Mouse (Mus musculus) heart, embryonic 10.5 days (tissue): ENCODE results near the gene Bckdha. TPM values are rescaled to one million over a fixed set of nuclear protein-coding genes. Genes with fewer than 3 reads are reported as not detected.

ENCODE experiments used
- DNase-seq: peaks from one replicate; pipeline ENCODE4 v3.0.0-alpha.2; 2017; ENCODE audit warnings: low spot score
- H3K27ac ChIP-seq: fragments of 300-500 bp; sonication (generic); 2 replicates; pipeline ENCODE4 v1.5.1; 2016; ENCODE audit warnings: mild to moderate bottlenecking
- H3K27me3 ChIP-seq: fragments of 300-500 bp; sonication (generic); 2 replicates; pipeline ENCODE4 v1.6.1; 2016; ENCODE audit warnings: mild to moderate bottlenecking; ENCODE audit not compliant: poor library complexity, insufficient read depth, severe bottlenecking
- H3K36me3 ChIP-seq: fragments of 300-500 bp; sonication (generic); 2 replicates; pipeline ENCODE4 v1.6.1; 2016; ENCODE audit warnings: mild to moderate bottlenecking, moderate library complexity
- H3K4me1 ChIP-seq: fragments of 300-500 bp; sonication (generic); 2 replicates; pipeline ENCODE4 v1.6.1; 2016; ENCODE audit warnings: mild to moderate bottlenecking
- H3K4me3 ChIP-seq: fragments of 300-500 bp; sonication (generic); 2 replicates; pipeline ENCODE4 v1.5.1; 2016; ENCODE audit warnings: mild to moderate bottlenecking, moderate library complexity
- H3K9me3 ChIP-seq: fragments of 300-500 bp; sonication (generic); 2 replicates; pipeline ENCODE4 v1.6.1; 2016; ENCODE audit warnings: mild to moderate bottlenecking, moderate library complexity
- WGBS: fragments of 180-500 bp; shearing (Covaris S2); methylation state at CpG from one replicate; pipeline ENCODE4 v1.1.7; 2016; 5-methylcytosine and 5-hydroxymethylcytosine counted together
- polyA plus RNA-seq: library from polyadenylated mRNA; unstranded; fragments of >200 nt; fragmentation: Nextera tagmentation; extraction: Ambion mirVana; gene quantifications from 2 replicates; pipeline ENCODE4 v1.2.1, GENCODE M21; 2016

The Bckdha gene
- polyA plus RNA-seq, 1 experiment from 2014 or later: 51.7 TPM

DNA sequence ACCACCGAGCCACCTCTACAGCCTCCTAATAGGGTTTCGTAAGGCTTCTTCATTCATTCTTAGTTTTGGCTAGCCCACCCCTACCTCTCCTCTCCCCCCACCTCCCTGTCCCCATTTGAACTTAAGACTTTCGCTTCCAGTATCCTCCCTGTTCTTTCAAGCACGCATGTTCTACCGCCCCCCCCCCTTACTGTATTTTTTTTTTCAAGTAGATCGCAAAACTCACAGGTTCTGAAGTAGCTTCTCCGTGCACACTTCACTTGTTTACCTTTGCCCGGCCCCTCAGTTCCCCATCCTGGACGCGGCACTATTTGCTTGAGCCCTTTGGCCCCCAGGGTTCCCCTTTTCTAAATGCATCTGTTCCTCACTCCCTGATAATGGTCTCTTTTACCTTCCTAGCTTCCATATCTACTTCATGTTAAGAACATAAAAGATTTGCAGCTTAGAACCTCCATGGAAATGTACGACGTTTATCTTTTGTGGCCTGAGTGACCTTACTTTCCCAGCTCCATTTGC, 6.5 kb downstream of the Bckdha start:
- no peak for DNase-seq
- no peak overlapping the region for H3K27ac ChIP-seq
- H3K36me3 ChIP-seq: no peaks in the 10 kb centered on the region
- WGBS: 89% methylated on average over 12 of the region's 12 CpGs
- no peaks in the 10 kb centered on the region for H3K27me3 ChIP-seq
- H3K4me3 ChIP-seq: no peak overlapping the region
- H3K4me1 ChIP-seq: 0 out of 2 replicates have a peak, but pooled peaks cover 3% of the 10 kb centered on the region
- no peaks in the 10 kb centered on the region for H3K9me3 ChIP-seq

DNA sequence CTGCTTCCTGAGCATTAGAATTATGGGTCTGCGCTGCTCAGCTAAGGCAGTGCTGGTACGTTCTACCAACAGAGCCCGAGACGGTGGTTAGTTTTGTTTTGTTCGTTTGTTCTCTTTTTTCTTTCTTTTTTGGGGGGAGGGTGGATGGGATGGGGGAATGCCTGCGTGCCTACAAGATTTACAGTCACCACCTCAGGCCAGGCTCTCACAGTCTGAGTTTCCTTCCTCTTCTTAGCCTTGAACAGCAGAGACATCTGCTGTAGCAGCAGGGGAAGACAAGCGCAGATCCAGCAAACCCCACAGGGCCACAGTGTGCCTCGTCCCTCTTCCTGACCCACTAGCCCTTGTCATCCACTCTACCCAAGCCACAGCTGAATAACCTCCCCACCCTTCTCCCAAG, 7.5 kb downstream of the Bckdha start:
- 86% methylated on average over 8 of the region's 8 CpGs for WGBS
- H3K4me1 ChIP-seq: 0 out of 2 replicates have a peak, but pooled peaks cover 3% of the 10 kb centered on the region
- no peaks in the 10 kb centered on the region for H3K27me3 ChIP-seq
- H3K4me3 ChIP-seq: no peak overlapping the region
- H3K9me3 ChIP-seq: no peaks in the 10 kb centered on the region
- H3K27ac ChIP-seq: no peak overlapping the region
- no peak for DNase-seq
- H3K36me3 ChIP-seq: no peaks in the 10 kb centered on the region

DNA sequence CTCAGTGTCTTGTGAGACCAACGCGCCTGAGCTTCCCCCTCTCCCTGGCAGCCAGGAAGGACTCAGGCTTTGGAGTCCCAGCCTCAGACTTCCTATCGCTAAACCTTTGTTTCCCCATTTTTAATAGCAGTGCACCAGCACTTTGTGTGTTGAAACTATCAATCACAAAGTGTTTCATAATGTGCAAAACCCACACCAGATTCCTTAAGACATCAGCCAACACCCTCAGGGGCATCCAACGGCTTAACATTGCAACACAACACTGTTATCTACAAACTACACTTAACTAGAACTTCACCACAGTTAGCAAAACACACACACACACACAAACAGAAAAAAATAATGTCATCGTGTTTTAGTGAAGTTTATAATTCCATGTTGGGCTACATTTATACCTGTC, 8.9 kb downstream of the Bckdha start:
- DNase-seq: no peak
- Histone ChIP-seq H3K36me3 (no peaks in the 10 kb centered on the region), H3K4me3 (no peak overlapping the region), H3K4me1 (0 out of 2 replicates have a peak, but pooled peaks cover 3% of the 10 kb centered on the region), H3K9me3 (no peaks in the 10 kb centered on the region), H3K27me3 (no peaks in the 10 kb centered on the region), H3K27ac (no peak overlapping the region)
- WGBS: 73% methylated on average over 5 of the region's 5 CpGs

DNA sequence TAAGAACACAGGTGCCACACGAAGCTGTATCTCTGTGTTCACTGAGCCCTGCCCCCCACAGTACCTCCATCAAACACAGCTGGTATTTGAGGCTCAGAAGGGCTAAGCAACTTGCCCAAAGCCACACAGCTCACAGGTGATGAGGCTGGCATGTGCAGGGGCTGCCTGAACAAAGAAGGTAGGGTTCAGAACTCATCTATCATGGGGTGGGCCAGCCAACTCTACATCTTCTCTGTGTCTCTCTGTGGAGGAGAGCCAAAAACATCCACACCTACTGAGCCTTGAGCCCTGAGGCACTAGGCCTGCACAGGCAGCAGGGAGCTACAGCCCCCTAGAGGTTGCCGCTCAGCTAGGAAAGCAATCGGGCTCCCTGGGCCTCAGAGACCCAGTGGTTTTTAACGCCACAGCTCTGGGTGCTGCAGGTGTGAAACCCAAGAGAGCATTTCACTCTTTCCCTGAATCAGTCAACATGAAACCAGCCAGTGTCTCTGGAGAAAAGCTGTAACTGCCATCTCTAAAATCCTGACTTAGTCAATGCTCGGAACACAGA, 11.1 kb downstream of the Bckdha start:
- DNase-seq: no peak
- H3K4me3 ChIP-seq: no peak overlapping the region
- H3K4me1 ChIP-seq: 0 out of 2 replicates have a peak, but pooled peaks cover 3% of the 10 kb centered on the region
- no peaks in the 10 kb centered on the region for H3K9me3 ChIP-seq
- H3K27me3 ChIP-seq: no peaks in the 10 kb centered on the region
- H3K27ac ChIP-seq: no peak overlapping the region
- WGBS: 50% methylated on average over 5 of the region's 5 CpGs
- no peaks in the 10 kb centered on the region for H3K36me3 ChIP-seq

DNA sequence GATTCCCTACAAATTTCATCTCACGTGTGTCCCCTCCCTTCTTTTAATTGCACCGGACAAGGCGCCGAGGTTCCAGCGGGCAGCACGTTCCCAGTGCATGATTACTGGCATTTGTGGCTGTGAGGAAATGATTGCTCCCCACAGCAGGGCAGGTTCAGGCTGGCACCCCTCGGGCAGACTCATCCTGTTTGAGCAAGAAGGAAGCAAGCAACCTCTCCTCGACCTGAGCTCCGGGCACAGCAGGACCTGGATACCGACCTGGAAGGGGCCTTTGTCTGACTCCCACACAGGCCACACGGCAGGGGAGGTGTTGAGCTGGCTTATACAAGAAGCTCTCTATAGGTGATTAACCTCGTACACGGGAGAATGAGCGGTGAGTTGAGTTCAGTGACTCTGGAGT, 13.7 kb downstream of the Bckdha start:
- no peak for DNase-seq
- Histone ChIP-seq H3K4me1 (0 out of 2 replicates have a peak, but pooled peaks cover under 1% of the 10 kb centered on the region), H3K27ac (no peak overlapping the region), H3K4me3 (no peak overlapping the region), H3K27me3 (no peaks in the 10 kb centered on the region), H3K9me3 (no peaks in the 10 kb centered on the region), H3K36me3 (0 out of 2 replicates have a peak, but pooled peaks cover 9% of the 10 kb centered on the region)
- WGBS: 70% methylated on average over 14 of the region's 14 CpGs

DNA sequence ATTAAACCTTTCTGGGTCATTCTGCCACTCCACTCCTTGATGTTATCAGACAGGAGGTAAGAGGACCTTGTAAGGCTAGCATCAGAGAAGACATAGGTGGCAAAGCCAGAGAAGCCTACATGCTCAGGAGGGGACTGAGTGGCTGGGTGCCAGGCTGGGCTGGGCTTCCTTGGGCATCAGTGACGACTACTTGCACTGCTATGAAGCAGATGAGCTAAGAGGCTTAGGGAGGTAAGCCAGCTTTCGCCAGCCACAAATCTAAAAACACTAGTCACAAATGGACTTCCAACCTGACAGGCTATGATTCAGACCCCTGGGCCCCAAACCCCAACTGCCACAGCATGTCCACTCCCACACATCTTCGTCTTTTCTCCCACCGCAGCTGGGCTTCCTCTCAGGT, 14.2 kb downstream of the Bckdha start:
- Histone ChIP-seq H3K9me3 (no peaks in the 10 kb centered on the region), H3K27ac (no peak overlapping the region), H3K27me3 (no peaks in the 10 kb centered on the region), H3K36me3 (0 out of 2 replicates have a peak, but pooled peaks cover 9% of the 10 kb centered on the region), H3K4me1 (no peaks in the 10 kb centered on the region), H3K4me3 (no peak overlapping the region)
- WGBS: 74% methylated on average over 4 of the region's 4 CpGs
- DNase-seq: no peak

DNA sequence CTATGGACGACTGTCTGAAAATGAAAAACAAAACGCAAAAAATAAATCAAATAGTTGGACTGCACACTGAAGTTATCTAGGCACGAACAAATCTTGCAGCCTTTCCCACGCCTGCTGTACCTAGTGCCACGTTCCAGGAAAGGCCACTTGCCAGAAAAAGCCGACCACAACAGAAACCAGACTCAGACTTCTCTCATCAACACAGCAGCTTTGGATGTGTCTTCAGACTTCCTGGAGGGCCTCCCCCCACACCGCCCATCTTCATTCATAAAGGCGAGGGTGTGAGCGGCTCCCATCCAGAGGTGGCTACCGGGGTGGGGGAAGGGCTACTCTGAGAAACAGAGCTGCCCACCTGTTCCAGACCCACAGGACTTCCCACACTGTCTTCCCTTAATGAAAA, 14.6 kb downstream of the Bckdha start:
- WGBS: 71% methylated on average over 10 of the region's 10 CpGs
- Histone ChIP-seq H3K27me3 (no peaks in the 10 kb centered on the region), H3K4me3 (no peak overlapping the region), H3K4me1 (peaks cover 1% of the 10 kb centered on the region), H3K9me3 (no peaks in the 10 kb centered on the region), H3K36me3 (0 out of 2 replicates have a peak, but pooled peaks cover 9% of the 10 kb centered on the region), H3K27ac (no peak overlapping the region)
- DNase-seq: no peak

DNA sequence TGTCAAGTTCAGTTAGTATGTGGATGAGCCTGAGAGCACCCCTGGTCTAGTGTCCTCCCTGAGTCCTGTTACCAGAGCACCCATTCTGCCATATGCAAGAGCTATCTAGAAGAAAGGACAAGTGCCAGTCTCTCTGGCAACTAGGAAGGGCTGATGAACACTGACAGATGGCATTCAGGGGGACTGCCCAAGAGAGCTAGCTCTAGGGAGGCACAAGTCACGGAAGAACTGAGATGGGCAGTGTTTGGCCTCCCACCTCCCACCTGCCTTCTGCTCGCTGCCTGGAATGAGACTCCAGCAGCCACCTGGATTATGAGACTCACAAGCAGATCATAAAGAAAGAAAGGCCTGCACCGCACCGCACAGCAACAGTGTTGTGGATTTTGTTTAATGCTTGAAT, 19.0 kb downstream of the Bckdha start:
- peaks cover 21% of the 10 kb centered on the region for H3K36me3 ChIP-seq
- WGBS: 91% methylated on average over 4 of the region's 4 CpGs
- DNase-seq: no peak
- H3K27me3 ChIP-seq: no peaks in the 10 kb centered on the region
- H3K4me3 ChIP-seq: no peak overlapping the region
- no peak overlapping the region for H3K27ac ChIP-seq
- no peaks in the 10 kb centered on the region for H3K9me3 ChIP-seq
- H3K4me1 ChIP-seq: peaks cover 31% of the 10 kb centered on the region

DNA sequence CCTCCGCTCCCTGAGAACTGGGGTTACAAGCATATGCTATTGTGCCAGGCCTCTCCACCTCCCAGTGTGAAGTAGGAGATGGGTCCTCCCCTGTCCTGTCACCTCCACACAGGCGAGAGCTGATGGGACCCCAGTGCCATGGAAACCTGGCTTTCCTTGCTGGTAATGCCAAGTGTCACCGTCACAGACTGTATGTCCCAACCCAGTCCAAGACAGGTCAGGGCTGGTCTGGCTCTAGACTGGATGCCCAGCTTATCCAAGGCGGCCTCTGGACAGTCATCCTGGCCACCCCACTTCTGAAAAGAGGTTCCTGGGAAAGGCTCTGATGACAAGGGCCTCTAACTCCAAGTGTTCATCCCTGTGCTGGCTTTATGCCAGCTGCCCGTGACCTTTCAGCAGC, 21.7 kb downstream of the Bckdha start:
- no peak for DNase-seq
- WGBS: 80% methylated on average over 5 of the region's 5 CpGs
- H3K4me3 ChIP-seq: no peak overlapping the region
- H3K36me3 ChIP-seq: peaks cover 34% of the 10 kb centered on the region
- no peak overlapping the region for H3K27ac ChIP-seq
- peaks cover 36% of the 10 kb centered on the region for H3K4me1 ChIP-seq
- H3K9me3 ChIP-seq: no peaks in the 10 kb centered on the region
- no peaks in the 10 kb centered on the region for H3K27me3 ChIP-seq

DNA sequence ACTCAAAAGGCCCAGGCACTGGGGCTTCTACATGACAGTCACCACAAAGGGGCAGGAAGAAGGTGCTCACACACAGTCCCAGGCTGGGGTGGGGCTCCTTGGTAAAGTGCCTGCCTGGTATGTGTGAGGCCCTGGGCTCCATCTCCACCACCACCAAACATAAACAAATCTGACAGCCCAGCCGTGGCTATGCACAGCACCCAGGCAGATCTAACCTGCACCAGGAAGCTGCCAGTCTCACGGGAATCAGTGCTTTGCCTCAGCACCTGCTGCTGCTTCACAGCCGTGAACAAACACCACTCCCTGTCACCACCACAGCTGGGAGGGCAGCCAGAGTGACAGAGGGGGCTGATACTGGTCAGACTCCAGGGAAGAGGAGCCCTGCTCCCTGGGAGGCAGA, 22.4 kb downstream of the Bckdha start:
- no peak overlapping the region for H3K4me3 ChIP-seq
- H3K36me3 ChIP-seq: peaks cover 32% of the 10 kb centered on the region
- H3K4me1 ChIP-seq: peaks cover 36% of the 10 kb centered on the region
- no peak overlapping the region for H3K27ac ChIP-seq
- no peaks in the 10 kb centered on the region for H3K27me3 ChIP-seq
- WGBS: 35% methylated on average over 3 of the region's 3 CpGs
- H3K9me3 ChIP-seq: no peaks in the 10 kb centered on the region
- no peak for DNase-seq

DNA sequence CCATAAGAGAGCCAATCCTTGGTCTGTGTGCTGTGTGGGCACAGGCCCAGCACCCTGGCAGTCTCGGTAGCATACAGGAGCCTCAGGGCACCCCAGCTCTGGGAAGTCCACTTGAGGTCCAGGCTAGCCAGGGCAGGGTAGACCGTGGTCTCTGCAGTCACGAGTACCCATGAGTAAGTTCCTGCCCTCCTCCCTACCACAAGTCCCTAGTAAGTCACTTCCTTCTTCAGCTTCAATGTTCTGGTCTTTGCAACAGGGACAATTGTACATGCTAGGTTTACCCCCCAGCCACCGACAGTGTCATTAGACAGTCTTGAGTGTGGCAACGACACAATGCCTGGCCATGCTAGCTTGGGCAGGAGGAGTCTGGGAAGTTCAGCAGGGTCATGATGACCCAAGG, 26.1 kb downstream of the Bckdha start:
- 85% methylated on average over 5 of the region's 5 CpGs for WGBS
- H3K4me3 ChIP-seq: no peak overlapping the region
- H3K36me3 ChIP-seq: peaks cover 46% of the 10 kb centered on the region

DNA sequence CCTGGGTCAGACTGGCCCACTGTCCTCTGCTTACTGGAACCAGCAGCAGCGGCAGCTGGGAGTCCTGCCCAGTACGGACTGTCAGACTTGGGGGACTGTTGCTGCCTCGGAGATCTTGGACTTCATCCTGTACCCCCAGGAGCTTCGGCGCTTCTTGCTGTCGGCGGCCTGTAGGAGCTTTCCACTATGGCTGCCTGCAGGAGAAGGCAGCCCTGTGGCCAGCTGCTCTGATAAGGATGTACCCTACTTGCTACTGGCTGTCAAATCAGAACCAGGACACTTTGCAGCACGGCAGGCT, 30.5 kb downstream of the Bckdha start:
- 45% methylated on average over 8 of the region's 8 CpGs for WGBS
- Histone ChIP-seq H3K9me3 (no peaks in the 10 kb centered on the region), H3K36me3 (peaks cover 60% of the 10 kb centered on the region), H3K27ac (peak overlapping the region; percentile 74), H3K4me3 (peak overlapping the region; percentile 63), H3K27me3 (0 out of 2 replicates have a peak, but pooled peaks cover 9% of the 10 kb centered on the region), H3K4me1 (peaks cover 43% of the 10 kb centered on the region)
- no peak for DNase-seq

More for the DNA sequence above, 26.1 kb downstream of the Bckdha start:
- H3K27ac ChIP-seq: no peak overlapping the region
- peaks cover 35% of the 10 kb centered on the region for H3K4me1 ChIP-seq
- H3K27me3 ChIP-seq: 0 out of 2 replicates have a peak, but pooled peaks cover 9% of the 10 kb centered on the region
- H3K9me3 ChIP-seq: no peaks in the 10 kb centered on the region
- DNase-seq: no peak

DNA sequence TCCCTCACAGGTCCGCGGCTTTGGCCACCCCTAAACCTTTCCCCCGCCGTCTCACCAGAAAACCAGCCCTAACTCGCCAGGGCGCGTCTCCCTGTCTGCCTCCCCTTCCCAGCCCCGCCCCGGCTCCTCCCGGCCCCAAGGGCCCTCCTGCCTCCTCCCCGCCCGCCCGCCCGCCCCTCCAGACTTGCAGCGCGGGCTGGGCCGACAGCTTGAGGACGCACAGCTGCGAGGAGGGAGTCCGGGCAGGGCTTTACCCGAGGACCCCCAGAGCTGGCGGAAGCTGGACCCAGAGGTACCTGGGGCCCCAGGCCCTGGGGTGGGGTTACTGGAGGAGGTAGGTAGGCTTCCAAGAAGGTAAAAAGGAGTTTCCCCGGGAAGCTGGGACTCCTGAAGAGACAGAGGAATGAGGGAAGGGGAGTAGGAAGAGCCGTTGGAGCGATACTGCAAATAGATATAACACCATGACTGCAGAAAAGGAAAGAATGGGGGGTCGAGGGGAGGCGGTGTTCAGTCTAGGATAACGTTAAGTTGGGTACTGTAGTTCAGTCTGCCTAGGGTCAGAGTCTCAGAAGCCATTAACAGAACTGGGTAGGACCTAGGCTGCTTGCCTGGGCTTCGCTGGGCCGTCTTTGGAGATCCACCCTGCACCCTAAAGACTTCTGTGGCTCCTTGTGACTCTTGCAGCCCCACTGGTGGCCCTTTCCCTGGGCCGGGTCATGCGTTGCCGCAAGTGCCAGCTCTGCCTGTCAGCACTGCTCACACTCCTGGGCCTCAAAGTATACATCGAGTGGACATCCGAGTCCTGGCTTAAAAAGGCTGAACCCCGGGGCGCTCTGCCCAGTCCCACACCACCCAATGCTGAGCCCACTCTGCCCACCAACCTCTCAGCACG, 31.1 kb downstream of the Bckdha start:
- H3K4me1 ChIP-seq: peaks cover 41% of the 10 kb centered on the region
- peak overlapping the region; percentile 63 for H3K4me3 ChIP-seq
- DNase-seq: peak; percentile 87
- H3K9me3 ChIP-seq: no peaks in the 10 kb centered on the region
- H3K36me3 ChIP-seq: peaks cover 58% of the 10 kb centered on the region
- WGBS: 12% methylated on average over 38 of the region's 38 CpGs
- H3K27ac ChIP-seq: peak overlapping the region; percentile 74
- 0 out of 2 replicates have a peak, but pooled peaks cover 9% of the 10 kb centered on the region for H3K27me3 ChIP-seq
